Mouse (Mus musculus): ENCODE data around the gene C130050O18Rik. TPM values are rescaled to one million over a fixed set of nuclear protein-coding genes. Genes with fewer than 3 reads are reported as not detected.
A peak's percentile ranks its signal among the peaks of the same experiment; 100 is the strongest.
"Not testable (repeated sequence)": the region's sequence is repeated elsewhere in the genome, so short reads cannot be mapped to it uniquely, and the experiment has no call there.

C130050O18Rik gene
- total RNA-seq, 2 experiments from 2014 or later, result 0.15 to 0.33 TPM

GRCm38 (mm10) chr5:139382760-139383159 lies 22.3 kb upstream of the C130050O18Rik start:
- TF ChIP-seq CTCF (IDR thresholded peaks at IDR 0.05), result no peak
- Histone ChIP-seq H3K27ac (peak overlapping the region; percentile 100), H3K4me3 (peak overlapping the region; percentile 95)
- intact Hi-C loops (cut with DNase I), result no loop called here
- peak; percentile 55 for DNase-seq

GRCm38 (mm10) chr5:139383234-139383633 lies 21.8 kb upstream of the C130050O18Rik start:
- no peak for DNase-seq
- Histone ChIP-seq H3K27ac (peak overlapping the region; percentile 100), H3K4me3 (peak overlapping the region; percentile 95)
- intact Hi-C loops (cut with DNase I), result no loop called here
- no peak for TF ChIP-seq CTCF (IDR thresholded peaks at IDR 0.05)

- DNase-seq, result peak; percentile 89
- Histone ChIP-seq H3K4me3 (peak overlapping the region; percentile 51), H3K27ac (peak overlapping the region; percentile 100)
- intact Hi-C loops (cut with DNase I), result no loop called here
- TF ChIP-seq CTCF (IDR thresholded peaks at IDR 0.05), result no peak
Observed at GRCm38 (mm10) chr5:139384531-139384930, 20.5 kb upstream of the C130050O18Rik start.

GRCm38 (mm10) chr5:139386047-139386446 lies 19.0 kb upstream of the C130050O18Rik start:
- no peak for DNase-seq
- no peak for TF ChIP-seq CTCF (IDR thresholded peaks at IDR 0.05)
- H3K27ac ChIP-seq, result peak overlapping the region; percentile 100
- peak overlapping the region; percentile 51 for H3K4me3 ChIP-seq
- intact Hi-C loops (cut with DNase I), result no loop called here

GRCm38 (mm10) chr5:139387329-139388194 lies 17.5 kb upstream of the C130050O18Rik start:
- intact Hi-C loops (cut with DNase I), result no loop called here
- DNase-seq, result peak; percentile 46
- Histone ChIP-seq H3K4me3 (peak overlapping the region; percentile 60), H3K27ac (peak overlapping the region; percentile 94)
- TF ChIP-seq CTCF (IDR thresholded peaks at IDR 0.05), result no peak

- intact Hi-C loops (cut with DNase I), result no loop called here
Observed at GRCm38 (mm10) chr5:139388195-139388570, 16.9 kb upstream of the C130050O18Rik start.

GRCm38 (mm10) chr5:139388694-139389675 lies 16.1 kb upstream of the C130050O18Rik start:
- Histone ChIP-seq H3K27ac (peak overlapping the region; percentile 94), H3K4me3 (peak overlapping the region; percentile 60)
- TF ChIP-seq CTCF (IDR thresholded peaks at IDR 0.05), result no peak
- intact Hi-C loops (cut with DNase I), result no loop called here
- peak; percentile 72 for DNase-seq

More at GRCm38 (mm10) chr5:139388195-139388570, 16.9 kb upstream of the C130050O18Rik start:
- Histone ChIP-seq H3K4me3 (peak overlapping the region; percentile 60), H3K27ac (peak overlapping the region; percentile 94)
- TF ChIP-seq CTCF (IDR thresholded peaks at IDR 0.05), result no peak
- DNase-seq, result peak; percentile 27

- TF ChIP-seq CTCF (IDR thresholded peaks at IDR 0.05), result no peak
- intact Hi-C loops (cut with DNase I), result no loop called here
- Histone ChIP-seq H3K27ac (peak overlapping the region; percentile 94), H3K4me3 (peak overlapping the region; percentile 60)
- peak; percentile 90 for DNase-seq
Observed at GRCm38 (mm10) chr5:139389676-139390061, 15.4 kb upstream of the C130050O18Rik start.

- Histone ChIP-seq H3K27ac (peak overlapping the region; percentile 94), H3K4me3 (peak overlapping the region; percentile 60)
- intact Hi-C loops (cut with DNase I); DNase-seq: not testable (repeated sequence)
Observed at GRCm38 (mm10) chr5:139390324-139391119, 14.6 kb upstream of the C130050O18Rik start.

- no peak for TF ChIP-seq CTCF (IDR thresholded peaks at IDR 0.05)
- DNase-seq, result peak; percentile 58
- Histone ChIP-seq H3K4me3 (peak overlapping the region; percentile 60), H3K27ac (peak overlapping the region; percentile 94)
- intact Hi-C loops (cut with DNase I), result no loop called here
Observed at GRCm38 (mm10) chr5:139391309-139391990, 13.6 kb upstream of the C130050O18Rik start.

All from gastrocnemius, adult 2 months (tissue).